Mouse (Mus musculus): ENCODE data around the gene Pln. TPM values are rescaled to one million over a fixed set of nuclear protein-coding genes. Genes with fewer than 3 reads are reported as not detected.
A peak's percentile ranks its signal among the peaks of the same experiment; 100 is the strongest.

Gene Pln
- polyA plus RNA-seq, 1 experiment: 5.5 TPM

- TF ChIP-seq CTCF (conservative IDR thresholded peaks at IDR 0.05; ENCODE audit: insufficient read depth, insufficient read length, low read depth, low read length): no peak
- no peak for TF ChIP-seq POLR2A (IDR thresholded peaks at IDR 0.05; ENCODE audit: low read depth, low read length)
- Histone ChIP-seq H3K27ac (ENCODE audit: insufficient read depth, low read depth, low read length) (peak within 1 kb of the TSS; percentile 90), H3K4me1 (ENCODE audit: control insufficient read depth, insufficient read depth, low read length) (peaks cover 13% of the 10 kb centered on the region; the same call in 1 of the 2 replicates), H3K36me3 (ENCODE audit: control insufficient read depth, insufficient read depth, low read length) (no peaks in the 10 kb centered on the region), H3K27me3 (replicated peaks; ENCODE audit: control insufficient read depth, insufficient read depth, low read length) (no peaks in the 10 kb centered on the region), H3K4me3 (ENCODE audit: insufficient read depth, low read depth, low read length) (peak within 1 kb of the TSS; percentile 97)
- DNase-seq: peak; percentile 93
- under 1% methylated on average over 31 of the region's 31 CpGs for WGBS
Observed at GRCm38 (mm10) chr10:53379709-53380106, 42.2 kb downstream of the Pln start, which contains the start of gene Cep85l. Gene Cep85l, minus strand, starts transcription at chr10:53379947.

GRCm38 (mm10) chr10:53382696-53383365 is 45.4 kb downstream of the Pln start:
- Histone ChIP-seq H3K4me3 (ENCODE audit: insufficient read depth, low read depth, low read length) (no peak overlapping the region), H3K27me3 (replicated peaks; ENCODE audit: control insufficient read depth, insufficient read depth, low read length) (no peaks in the 10 kb centered on the region), H3K36me3 (ENCODE audit: control insufficient read depth, insufficient read depth, low read length) (no peaks in the 10 kb centered on the region), H3K4me1 (ENCODE audit: control insufficient read depth, insufficient read depth, low read length) (peaks cover 10% of the 10 kb centered on the region; the same call in 1 of the 2 replicates), H3K27ac (ENCODE audit: insufficient read depth, low read depth, low read length) (no peak overlapping the region)
- 39% methylated on average over 7 of the region's 7 CpGs for WGBS
- TF ChIP-seq CTCF (conservative IDR thresholded peaks at IDR 0.05; ENCODE audit: insufficient read depth, insufficient read length, low read depth, low read length): no peak
- TF ChIP-seq POLR2A (IDR thresholded peaks at IDR 0.05; ENCODE audit: low read depth, low read length): no peak
- peak; percentile 48 for DNase-seq

GRCm38 (mm10) chr10:53384896-53385295 is 47.4 kb downstream of the Pln start:
- H3K4me1 ChIP-seq (ENCODE audit: control insufficient read depth, insufficient read depth, low read length): peaks cover 10% of the 10 kb centered on the region; the same call in 1 of the 2 replicates
- TF ChIP-seq POLR2A (IDR thresholded peaks at IDR 0.05; ENCODE audit: low read depth, low read length) (no peak), CTCF (conservative IDR thresholded peaks at IDR 0.05; ENCODE audit: insufficient read depth, insufficient read length, low read depth, low read length) (no peak)
- 93% methylated on average over 1 of the region's 1 CpGs for WGBS
- H3K36me3 ChIP-seq (ENCODE audit: control insufficient read depth, insufficient read depth, low read length): no peaks in the 10 kb centered on the region
- H3K27me3 ChIP-seq (replicated peaks; ENCODE audit: control insufficient read depth, insufficient read depth, low read length): no peaks in the 10 kb centered on the region
- DNase-seq: no peak
- H3K27ac ChIP-seq (ENCODE audit: insufficient read depth, low read depth, low read length): no peak overlapping the region
- no peak overlapping the region for H3K4me3 ChIP-seq (ENCODE audit: insufficient read depth, low read depth, low read length)

GRCm38 (mm10) chr10:53385438-53385837 is 48.0 kb downstream of the Pln start:
- Histone ChIP-seq H3K27ac (ENCODE audit: insufficient read depth, low read depth, low read length) (no peak overlapping the region), H3K4me3 (ENCODE audit: insufficient read depth, low read depth, low read length) (no peak overlapping the region), H3K27me3 (replicated peaks; ENCODE audit: control insufficient read depth, insufficient read depth, low read length) (no peaks in the 10 kb centered on the region), H3K4me1 (ENCODE audit: control insufficient read depth, insufficient read depth, low read length) (peaks cover 6% of the 10 kb centered on the region; the same call in 1 of the 2 replicates), H3K36me3 (ENCODE audit: control insufficient read depth, insufficient read depth, low read length) (no peaks in the 10 kb centered on the region)
- WGBS: 78% methylated on average over 5 of the region's 5 CpGs
- no peak for DNase-seq
- TF ChIP-seq CTCF (conservative IDR thresholded peaks at IDR 0.05; ENCODE audit: insufficient read depth, insufficient read length, low read depth, low read length) (no peak), POLR2A (IDR thresholded peaks at IDR 0.05; ENCODE audit: low read depth, low read length) (no peak)

GRCm38 (mm10) chr10:53388227-53388920 is 50.9 kb downstream of the Pln start:
- no peak for DNase-seq
- H3K4me3 ChIP-seq (ENCODE audit: insufficient read depth, low read depth, low read length): no peak overlapping the region
- H3K4me1 ChIP-seq (ENCODE audit: control insufficient read depth, insufficient read depth, low read length): no peaks in the 10 kb centered on the region
- WGBS: 81% methylated on average over 6 of the region's 6 CpGs
- no peak overlapping the region for H3K27ac ChIP-seq (ENCODE audit: insufficient read depth, low read depth, low read length)
- no peaks in the 10 kb centered on the region for H3K27me3 ChIP-seq (replicated peaks; ENCODE audit: control insufficient read depth, insufficient read depth, low read length)
- H3K36me3 ChIP-seq (ENCODE audit: control insufficient read depth, insufficient read depth, low read length): no peaks in the 10 kb centered on the region
- TF ChIP-seq CTCF (conservative IDR thresholded peaks at IDR 0.05; ENCODE audit: insufficient read depth, insufficient read length, low read depth, low read length) (no peak), POLR2A (IDR thresholded peaks at IDR 0.05; ENCODE audit: low read depth, low read length) (no peak)

- H3K4me1 ChIP-seq (ENCODE audit: control insufficient read depth, insufficient read depth, low read length): no peaks in the 10 kb centered on the region
- no peak for DNase-seq
- H3K36me3 ChIP-seq (ENCODE audit: control insufficient read depth, insufficient read depth, low read length): no peaks in the 10 kb centered on the region
- 82% methylated on average over 9 of the region's 9 CpGs for WGBS
- TF ChIP-seq POLR2A (IDR thresholded peaks at IDR 0.05; ENCODE audit: low read depth, low read length) (no peak), CTCF (conservative IDR thresholded peaks at IDR 0.05; ENCODE audit: insufficient read depth, insufficient read length, low read depth, low read length) (no peak)
- H3K4me3 ChIP-seq (ENCODE audit: insufficient read depth, low read depth, low read length): no peak overlapping the region
- H3K27ac ChIP-seq (ENCODE audit: insufficient read depth, low read depth, low read length): no peak overlapping the region
- H3K27me3 ChIP-seq (replicated peaks; ENCODE audit: control insufficient read depth, insufficient read depth, low read length): no peaks in the 10 kb centered on the region
Observed at GRCm38 (mm10) chr10:53394923-53395629, 57.6 kb downstream of the Pln start.

Other genes starting within 250 kb of the Pln start
- 1.7 and 2.3 TPM in 2 replicates for gene Cep85l, start 42.3 kb downstream of the Pln start, polyA plus RNA-seq (2012; rRNA removed)

Data from kidney, adult 2 months (tissue).